Mouse (Mus musculus): ENCODE data around the gene Platr17. TPM values are rescaled to one million over a fixed set of nuclear protein-coding genes. Genes with fewer than 3 reads are reported as not detected.
A peak's percentile ranks its signal among the peaks of the same experiment; 100 is the strongest.

The Platr17 gene
- polyA plus RNA-seq, 1 experiment, result 0.33 TPM

GRCm38 (mm10) chr17:33911813-33912414, 7.0 kb downstream of the Platr17 start:
- no peak for TF ChIP-seq POLR2A (IDR thresholded peaks at IDR 0.05; ENCODE audit: borderline replicate concordance, extremely low read depth, low read depth, low read length)
- Histone ChIP-seq H3K4me3 (replicated peaks; ENCODE audit: extremely low read depth, low read depth, low read length) (no peak overlapping the region), H3K4me1 (ENCODE audit: control insufficient read depth, insufficient read depth, low read length) (peaks cover 5% of the 10 kb centered on the region)
- no peak for DNase-seq
- 86% methylated on average over 28 of the region's 28 CpGs for WGBS

DNA sequence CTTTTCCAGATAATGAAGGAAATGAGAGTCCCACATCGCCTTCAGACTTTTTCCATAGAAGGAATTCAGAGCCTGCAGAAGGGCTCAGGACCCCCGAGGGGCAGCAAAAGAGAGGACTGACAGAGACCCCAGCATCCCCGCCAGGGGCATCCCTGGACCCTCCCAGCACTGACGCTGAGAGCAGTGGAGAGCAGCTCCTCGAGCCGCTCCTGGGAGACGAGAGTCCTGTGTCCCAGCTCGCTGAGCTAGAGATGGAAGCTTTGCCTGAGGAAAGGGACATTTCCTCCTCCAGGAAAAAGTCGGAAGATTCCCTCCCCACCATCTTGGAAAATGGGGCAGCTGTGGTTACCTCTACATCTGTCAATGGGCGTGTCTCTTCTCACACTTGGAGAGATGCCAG, 8.3 kb downstream of the Platr17 start:
- WGBS, result 88% methylated on average over 10 of the region's 10 CpGs

DNA sequence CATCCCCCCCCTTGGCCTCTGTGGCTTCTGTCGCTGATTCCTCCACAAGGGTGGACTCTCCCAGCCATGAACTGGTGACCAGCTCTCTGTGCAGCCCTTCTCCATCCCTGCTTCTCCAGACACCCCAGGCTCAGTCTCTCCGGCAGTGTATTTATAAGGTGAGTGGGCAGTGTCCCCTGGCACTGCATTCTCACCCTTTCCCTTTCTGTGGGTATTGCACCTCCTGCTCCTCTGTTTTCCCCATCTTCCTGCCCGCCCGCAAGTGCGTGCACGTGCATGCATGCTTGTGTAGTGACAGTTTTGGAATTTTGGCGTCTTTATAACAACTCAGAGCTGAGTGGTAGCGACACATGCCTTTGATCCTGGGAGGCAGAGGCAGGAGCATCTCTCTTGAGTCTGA, 9.0 kb downstream of the Platr17 start:
- Histone ChIP-seq H3K4me3 (replicated peaks; ENCODE audit: extremely low read depth, low read depth, low read length) (no peak overlapping the region), H3K4me1 (ENCODE audit: control insufficient read depth, insufficient read depth, low read length) (peaks cover 5% of the 10 kb centered on the region)
- no peak for DNase-seq
- 93% methylated on average over 8 of the region's 8 CpGs for WGBS
- TF ChIP-seq CTCF (IDR thresholded peaks at IDR 0.05; ENCODE audit: insufficient read depth, low read length) (no peak), POLR2A (IDR thresholded peaks at IDR 0.05; ENCODE audit: borderline replicate concordance, extremely low read depth, low read depth, low read length) (no peak)

More for the DNA sequence above, 8.3 kb downstream of the Platr17 start:
- H3K4me3 ChIP-seq (replicated peaks; ENCODE audit: extremely low read depth, low read depth, low read length), result no peak overlapping the region
- peaks cover 6% of the 10 kb centered on the region for H3K4me1 ChIP-seq (ENCODE audit: control insufficient read depth, insufficient read depth, low read length)
- DNase-seq, result no peak
- no peak for TF ChIP-seq CTCF (IDR thresholded peaks at IDR 0.05; ENCODE audit: insufficient read depth, low read length)
- no peak for TF ChIP-seq POLR2A (IDR thresholded peaks at IDR 0.05; ENCODE audit: borderline replicate concordance, extremely low read depth, low read depth, low read length)

- Histone ChIP-seq H3K4me3 (replicated peaks; ENCODE audit: extremely low read depth, low read depth, low read length) (no peak overlapping the region), H3K4me1 (ENCODE audit: control insufficient read depth, insufficient read depth, low read length) (peaks cover 5% of the 10 kb centered on the region)
- DNase-seq, result no peak
- TF ChIP-seq CTCF (IDR thresholded peaks at IDR 0.05; ENCODE audit: insufficient read depth, low read length) (no peak), POLR2A (IDR thresholded peaks at IDR 0.05; ENCODE audit: borderline replicate concordance, extremely low read depth, low read depth, low read length) (no peak)
- WGBS, result 69% methylated on average over 13 of the region's 13 CpGs
Measured at GRCm38 (mm10) chr17:33914969-33915391, 10.0 kb downstream of the Platr17 start.

DNA sequence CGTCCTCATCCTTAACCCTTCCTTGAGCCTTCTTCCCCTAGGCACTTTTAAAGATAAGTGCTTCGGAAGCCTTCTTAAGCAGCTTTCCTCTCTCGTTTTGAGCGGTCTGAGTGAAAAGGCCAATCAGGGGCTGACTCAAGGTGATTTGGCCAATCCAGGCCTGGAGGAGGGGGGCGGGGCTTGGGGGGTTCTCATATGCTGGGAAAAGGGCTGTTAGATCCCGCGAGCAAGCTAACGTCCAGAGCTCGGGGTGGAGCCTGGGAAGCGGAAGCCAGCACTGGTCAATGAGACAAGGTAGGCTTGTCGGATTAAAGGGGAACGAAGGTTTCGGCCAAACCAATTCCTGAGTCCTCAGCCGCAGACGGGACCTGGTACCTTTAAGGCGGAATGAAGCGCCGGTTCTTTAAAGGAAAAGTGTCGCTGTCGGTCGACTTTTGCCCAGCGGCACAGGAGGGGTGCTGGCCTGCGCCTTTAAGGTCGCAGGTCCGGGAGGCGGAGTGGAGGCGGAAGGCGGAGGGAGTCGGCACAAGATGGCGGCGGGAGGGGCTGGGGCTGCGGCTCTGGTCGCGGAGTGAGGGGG, 10.8 kb downstream of the Platr17 start, which contains the start of the genes Tapbp and Zbtb22:
Tapbp (plus strand) TSS at position 229 of the 580 bp plus-strand sequence.
Zbtb22 (plus strand) TSS at position 234 of the 580 bp plus-strand sequence.
- under 1% methylated on average over 32 of the region's 34 CpGs for WGBS
- peak within 1 kb of the TSS; percentile 62 for H3K4me3 ChIP-seq (replicated peaks; ENCODE audit: extremely low read depth, low read depth, low read length)
- TF ChIP-seq CTCF (IDR thresholded peaks at IDR 0.05; ENCODE audit: insufficient read depth, low read length) (no peak), POLR2A (IDR thresholded peaks at IDR 0.05; ENCODE audit: borderline replicate concordance, extremely low read depth, low read depth, low read length) (peak; percentile 49; the same call in 1 of the 2 replicates)
- H3K4me1 ChIP-seq (ENCODE audit: control insufficient read depth, insufficient read depth, low read length), result peaks cover 5% of the 10 kb centered on the region
- peak; percentile 90 for DNase-seq

DNA sequence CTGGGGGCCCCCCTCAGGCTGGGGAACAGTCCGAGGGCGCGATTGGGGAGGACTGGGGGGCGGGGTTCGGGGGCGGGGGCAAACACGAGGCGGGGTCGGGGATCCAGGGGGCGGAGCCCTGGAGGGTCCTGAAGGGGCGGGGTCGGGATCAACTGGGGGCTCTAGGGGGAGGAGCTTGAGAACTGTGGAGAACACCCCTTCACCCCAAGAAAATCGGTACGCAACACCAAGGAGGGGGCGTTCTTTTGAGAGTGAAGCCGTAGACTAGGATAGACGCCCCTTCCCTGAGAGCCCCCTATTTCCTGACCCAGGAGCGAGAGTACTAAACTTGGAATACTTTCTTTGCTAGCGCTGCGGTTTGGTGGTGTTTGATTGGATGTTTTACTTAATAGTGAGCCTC, 11.4 kb downstream of the Platr17 start:
- Histone ChIP-seq H3K4me3 (replicated peaks; ENCODE audit: extremely low read depth, low read depth, low read length) (peak overlapping the region; percentile 62), H3K4me1 (ENCODE audit: control insufficient read depth, insufficient read depth, low read length) (peaks cover 9% of the 10 kb centered on the region)
- 2% methylated on average over 16 of the region's 20 CpGs for WGBS
- DNase-seq, result peak; percentile 53
- no peak for TF ChIP-seq CTCF (IDR thresholded peaks at IDR 0.05; ENCODE audit: insufficient read depth, low read length)
- TF ChIP-seq POLR2A (IDR thresholded peaks at IDR 0.05; ENCODE audit: borderline replicate concordance, extremely low read depth, low read depth, low read length), result no peak

DNA sequence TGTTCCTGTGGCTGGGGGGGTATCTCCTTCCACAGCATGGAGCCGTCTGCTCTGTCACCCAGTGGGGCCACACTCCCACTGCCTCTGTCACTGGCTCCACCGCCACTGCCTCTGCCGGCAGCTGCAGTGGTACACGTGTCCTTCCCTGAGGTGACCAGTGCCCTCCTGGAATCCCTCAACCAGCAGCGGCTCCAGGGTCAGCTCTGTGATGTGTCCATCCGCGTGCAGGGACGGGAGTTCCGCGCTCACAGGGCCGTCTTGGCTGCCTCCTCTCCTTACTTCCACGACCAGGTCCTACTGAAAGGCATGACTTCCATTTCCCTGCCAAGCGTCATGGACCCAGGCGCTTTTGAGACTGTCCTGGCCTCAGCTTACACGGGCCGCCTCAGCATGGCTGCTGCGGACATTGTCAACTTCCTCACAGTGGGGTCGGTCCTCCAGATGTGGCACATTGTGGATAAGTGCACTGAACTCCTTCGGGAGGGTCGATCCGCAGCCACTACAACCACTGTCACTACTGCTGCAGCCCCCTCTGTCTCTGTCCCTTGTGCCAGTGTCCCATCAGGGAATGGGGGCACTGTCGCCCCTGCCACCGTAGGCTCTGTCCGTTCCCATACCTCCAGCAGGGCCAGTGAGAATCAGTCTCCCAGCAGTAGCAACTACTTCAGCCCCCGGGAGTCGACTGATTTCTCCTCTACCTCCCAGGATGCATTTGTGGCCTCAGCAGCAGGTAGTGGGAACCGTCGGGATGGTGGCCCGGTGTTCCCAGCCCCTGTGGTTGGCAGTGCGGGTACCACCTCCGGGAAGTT, 12.1 kb downstream of the Platr17 start:
- no peak for DNase-seq
- peaks cover 12% of the 10 kb centered on the region for H3K4me1 ChIP-seq (ENCODE audit: control insufficient read depth, insufficient read depth, low read length)
- no peak for TF ChIP-seq POLR2A (IDR thresholded peaks at IDR 0.05; ENCODE audit: borderline replicate concordance, extremely low read depth, low read depth, low read length)
- TF ChIP-seq CTCF (IDR thresholded peaks at IDR 0.05; ENCODE audit: insufficient read depth, low read length), result no peak
- H3K4me3 ChIP-seq (replicated peaks; ENCODE audit: extremely low read depth, low read depth, low read length), result no peak overlapping the region
- WGBS, result 80% methylated on average over 31 of the region's 31 CpGs

GRCm38 (mm10) chr17:33917656-33918292, 12.8 kb downstream of the Platr17 start:
- peaks cover 12% of the 10 kb centered on the region for H3K4me1 ChIP-seq (ENCODE audit: control insufficient read depth, insufficient read depth, low read length)
- 79% methylated on average over 18 of the region's 18 CpGs for WGBS
- TF ChIP-seq POLR2A (IDR thresholded peaks at IDR 0.05; ENCODE audit: borderline replicate concordance, extremely low read depth, low read depth, low read length) (no peak), CTCF (IDR thresholded peaks at IDR 0.05; ENCODE audit: insufficient read depth, low read length) (no peak)
- no peak for DNase-seq
- no peak overlapping the region for H3K4me3 ChIP-seq (replicated peaks; ENCODE audit: extremely low read depth, low read depth, low read length)
